Comparison of ENCODE assay signal across 27 mouse cellular contexts in the genomic region with DNA sequence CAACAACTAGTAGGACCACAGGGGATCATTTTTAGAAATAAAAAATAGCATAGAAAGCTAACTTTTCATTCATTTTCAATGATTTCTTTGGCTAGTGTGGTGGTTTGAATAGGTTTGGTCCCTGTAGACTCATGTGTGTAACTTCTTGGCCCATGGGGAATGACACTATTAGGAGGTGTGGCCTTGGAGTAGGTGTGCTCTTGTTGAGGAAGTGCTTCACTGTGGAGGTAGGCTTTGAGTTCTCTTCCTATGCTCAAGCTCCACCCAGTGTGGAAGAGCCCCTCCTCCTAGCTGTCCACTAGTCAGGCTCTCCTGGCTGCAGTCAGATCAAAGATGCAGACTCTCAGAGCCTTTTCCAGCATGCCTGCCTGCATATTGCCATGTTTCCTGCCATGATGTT. TPM values are rescaled to one million over a fixed set of nuclear protein-coding genes. Genes with fewer than 3 reads are reported as not detected.
DNase-seq lines count a peak whose midpoint lies in the region; ATAC-seq and TF ChIP-seq lines count a peak whose summit lies in the region.
"Had no signal": no experiment of that assay in that cellular context is flagged by ENCODE, and none has a peak within 500 bp of the region (broad histone marks: within the 10 kb centered on the region; RNA-seq: fewer than 3 reads in every experiment).

No protein-coding gene starts in this region.

- no peaks in the 10 kb centered on the region for H3K27me3 ChIP-seq in liver, adult 2 months (ENCODE audit: control insufficient read depth, insufficient read depth, low read length)
- H3K27me3 ChIP-seq in MEL (ENCODE audit: control insufficient read depth in 1 of 2, insufficient read depth in 2 of 2, low read length in 2 of 2), result no peaks in the 10 kb centered on the region
- H3K27me3 ChIP-seq: embryonic facial prominence, embryonic 13.5 days; forebrain, embryonic 12.5 days; hindbrain, embryonic 13.5 days; liver, embryonic 15.5 days; midbrain, embryonic 15.5 days; neural tube, embryonic 15.5 days had no signal

- H3K4me3 ChIP-seq in liver, adult 2 months (ENCODE audit: insufficient read depth, low read depth, low read length), result no peak overlapping the region
- H3K4me3 ChIP-seq in MEL (ENCODE audit: control insufficient read depth in 1 of 2, insufficient read depth in 1 of 2, low read depth in 2 of 2, low read length in 2 of 2), result no peak overlapping the region
- H3K4me3 ChIP-seq: embryonic facial prominence, embryonic 13.5 days; erythroblast, embryonic 14.5 days; forebrain, embryonic 12.5 days; gastrocnemius, adult 2 months; hindbrain, embryonic 13.5 days; left cerebral cortex, adult 2 months; liver, embryonic 15.5 days; midbrain, embryonic 15.5 days; neural tube, embryonic 15.5 days had no signal

- no peak overlapping the region for H3K9ac ChIP-seq in liver, adult 2 months (ENCODE audit: low read depth, low read length)
- no peak overlapping the region for H3K9ac ChIP-seq in MEL (ENCODE audit: control insufficient read depth, low read depth, low read length, poor library complexity, severe bottlenecking)
- H3K9ac ChIP-seq: embryonic facial prominence, embryonic 13.5 days; forebrain, embryonic 12.5 days; hindbrain, embryonic 13.5 days; liver, embryonic 15.5 days; midbrain, embryonic 15.5 days; neural tube, embryonic 15.5 days had no signal

- H3K36me3 ChIP-seq in liver, adult 2 months (ENCODE audit: control insufficient read depth, insufficient read depth, low read length), result no peaks in the 10 kb centered on the region
- H3K36me3 ChIP-seq in MEL (ENCODE audit: control insufficient read depth in 1 of 2, insufficient read depth in 2 of 2, low read length in 2 of 2), result no peaks in the 10 kb centered on the region; a peak in 1 of 4 replicates
- H3K36me3 ChIP-seq: embryonic facial prominence, embryonic 13.5 days; forebrain, embryonic 12.5 days; hindbrain, embryonic 13.5 days; liver, embryonic 15.5 days; midbrain, embryonic 15.5 days; neural tube, embryonic 15.5 days had no signal

- no peak for TF ChIP-seq RAD21 in MEL (IDR thresholded peaks at IDR 0.05; ENCODE audit: low read depth, low read length)

- no peak for TF ChIP-seq CTCF in liver, adult 2 months (IDR thresholded peaks at IDR 0.05; ENCODE audit: low read depth, low read length)
- no peak for TF ChIP-seq CTCF in MEL (IDR thresholded peaks at IDR 0.05 in 2 of 3, conservative IDR thresholded peaks at IDR 0.05 in 1 of 3; ENCODE audit: control insufficient read depth in 1 of 3, insufficient read depth in 1 of 3, low read depth in 2 of 3, low read length in 3 of 3, poor library complexity in 1 of 3, severe bottlenecking in 1 of 3)

- H3K27ac ChIP-seq in liver, adult 2 months (replicated peaks; ENCODE audit: insufficient read depth, low read depth, low read length), result no peak overlapping the region
- no peak overlapping the region for H3K27ac ChIP-seq in MEL (ENCODE audit: control insufficient read depth, low read depth, low read length)
- H3K27ac ChIP-seq: embryonic facial prominence, embryonic 13.5 days; forebrain, embryonic 12.5 days; gastrocnemius, adult 2 months; hindbrain, embryonic 13.5 days; left cerebral cortex, adult 2 months; liver, embryonic 15.5 days; midbrain, embryonic 15.5 days; neural tube, embryonic 15.5 days had no signal

- no peaks in the 10 kb centered on the region for H3K79me2 ChIP-seq in liver, adult 2 months (ENCODE audit: control insufficient read depth, insufficient read depth, low read length)
- no peaks in the 10 kb centered on the region for H3K79me2 ChIP-seq in MEL (ENCODE audit: control insufficient read depth, insufficient read depth, low read length, poor library complexity)

- H3K9me3 ChIP-seq in MEL (replicated peaks; ENCODE audit: insufficient read depth, low read length), result no peaks in the 10 kb centered on the region
- H3K9me3 ChIP-seq: embryonic facial prominence, embryonic 13.5 days; forebrain, embryonic 12.5 days; hindbrain, embryonic 13.5 days; liver, embryonic 15.5 days; midbrain, embryonic 15.5 days; neural tube, embryonic 15.5 days had no signal

- peaks cover 4% of the 10 kb centered on the region; the same call in 1 of the 2 replicates for H3K4me1 ChIP-seq in liver, adult 2 months (ENCODE audit: control insufficient read depth, insufficient read depth, low read length)
- 0 out of 4 replicates have a peak, but pooled peaks cover 0 to 5% of the 10 kb centered on the region in 2 experiments for H3K4me1 ChIP-seq in MEL (ENCODE audit: control insufficient read depth in 1 of 2, insufficient read depth in 2 of 2, low read length in 2 of 2)
- H3K4me1 ChIP-seq: embryonic facial prominence, embryonic 13.5 days; liver, embryonic 15.5 days had no signal

- DNase-seq in liver, adult 2 months (ENCODE audit: extremely low read depth, low read depth, low spot score), result peak; percentile 37
- DNase-seq in liver, result no peak
- peak; percentile 52 for DNase-seq in MEL (ENCODE audit: low read depth, low spot score)
- peak; percentile 42 for DNase-seq in naive thymus-derived CD4-positive, alpha-beta T cell, adult 2 months (ENCODE audit: low read depth)
- no peak for DNase-seq in c-Kit-positive CD71-positive TER-119-positive erythroid progenitor cells, embryonic 14.5 days (ENCODE audit: low spot score)
- no peak for DNase-seq in spleen, postnatal 10 days (ENCODE audit: low spot score in 2 of 2)
- no peak for DNase-seq in frontal cortex, postnatal 10 days (ENCODE audit: low spot score in 2 of 2)
- DNase-seq: adrenal gland, adult 2 months; cerebellum, adult 18-20 months; cerebellum, postnatal 14 days; embryo, embryonic 11 days; gastrocnemius, adult 2 months; heart, adult 18-20 months; kidney, adult 18-20 months; kidney, postnatal 4 days; layer of hippocampus, adult 9-11 months; right cerebral cortex, postnatal 14 days; thymus, postnatal 25 days had no signal

- TF ChIP-seq EP300 in MEL (IDR thresholded peaks at IDR 0.05; ENCODE audit: low read depth in 1 of 2, low read length in 2 of 2), result no peak

- ATAC-seq in hematopoietic stem cell, adult 5-6 weeks (replicated peaks in 1 of 2; ENCODE audit: insufficient read depth in 1 of 2, low FRiP score in 2 of 2, low TSS enrichment in 1 of 2, low read depth in 1 of 2, poor library complexity in 2 of 2, severe bottlenecking in 2 of 2), result peak; percentile 17 to 23; a peak in 2 of 4 replicates
- ATAC-seq: midbrain, embryonic 15.5 days had no signal

- no peak for TF ChIP-seq POLR2A in liver, adult 2 months (IDR thresholded peaks at IDR 0.05; ENCODE audit: extremely low read depth, insufficient read depth, low read length)
- no peak for TF ChIP-seq POLR2A in MEL (IDR thresholded peaks at IDR 0.05; ENCODE audit: control insufficient read depth in 1 of 2, insufficient read depth in 1 of 2, low read depth in 1 of 2, low read length in 2 of 2, poor library complexity in 1 of 2)

TF ChIP-seq in MEL, 35 proteins besides CTCF, POLR2A, EP300 and RAD21:
- TF ChIP-seq MXI1 (IDR thresholded peaks at IDR 0.05; ENCODE audit: low read depth, low read length) (no peak), POLR2AphosphoS5 (IDR thresholded peaks at IDR 0.05; ENCODE audit: borderline replicate concordance, low read depth, low read length) (no peak), MAZ (IDR thresholded peaks at IDR 0.05; ENCODE audit: low read depth, low read length) (no peak), GABPA (IDR thresholded peaks at IDR 0.05; ENCODE audit: low read depth, low read length) (no peak), CHD1 (IDR thresholded peaks at IDR 0.05; ENCODE audit: low read depth, low read length) (no peak), JUND (IDR thresholded peaks at IDR 0.05; ENCODE audit: low read depth, low read length) (no peak), ELF1 (IDR thresholded peaks at IDR 0.05; ENCODE audit: low read depth, low read length) (no peak), BHLHE40 (IDR thresholded peaks at IDR 0.05; ENCODE audit: borderline replicate concordance, low read depth, low read length) (no peak), ZC3H11A (IDR thresholded peaks at IDR 0.05; ENCODE audit: low read depth, low read length) (no peak), TAL1 (IDR thresholded peaks at IDR 0.05; ENCODE audit: low read length) (no peak), ZNF384 (IDR thresholded peaks at IDR 0.05; ENCODE audit: low read depth, low read length) (no peak), MAFK (IDR thresholded peaks at IDR 0.05; ENCODE audit: borderline replicate concordance, low read depth, low read length) (no peak), NELFE (IDR thresholded peaks at IDR 0.05; ENCODE audit: low read depth, low read length) (no peak), SMC3 (IDR thresholded peaks at IDR 0.05; ENCODE audit: low read depth, low read length) (no peak), TBP (IDR thresholded peaks at IDR 0.05; ENCODE audit: low read depth, low read length) (no peak), CHD2 (IDR thresholded peaks at IDR 0.05; ENCODE audit: low read length) (no peak)

RNA-seq across cellular contexts. Expression of gene Phlpp1, which starts 18.8 kb away (rescaled TPM):
- 8.3 and 13.1 TPM in 2 replicates for total RNA-seq in liver, adult 2 months (2014; rRNA removed)
- polyA plus RNA-seq in liver, adult 2 months (2012; rRNA removed), result 7.8 and 8.7 TPM in 2 replicates
- total RNA-seq in MEL (2012; rRNA removed), result 5.0 and 5.8 TPM in 2 replicates
- 1 to 10 TPM in 1 of 2 experiments, not detected in 1; 9.4 TPM for polyA plus RNA-seq in MEL (2012; ENCODE audit: insufficient read depth in 1 of 2, insufficient read length in 2 of 2, low read depth in 1 of 2, low replicate concordance in 2 of 2, missing spikeins in 1 of 2)
- 8.2 and 10.7 TPM in 2 replicates for total RNA-seq in hematopoietic stem cell, adult 5-6 weeks (2017)

Comparison
In these comparisons a context has a peak if more than half of its experiments do, and no peak if none do; other contexts are left out.
1. DNase-seq: peak in liver, adult 2 months (single experiment), MEL (single experiment) and naive thymus-derived CD4-positive, alpha-beta T cell, adult 2 months (single experiment); none in liver (single experiment), c-Kit-positive CD71-positive TER-119-positive erythroid progenitor cells, embryonic 14.5 days (single experiment), spleen, postnatal 10 days (0 of 2) and frontal cortex, postnatal 10 days (0 of 2).